Mouse (Mus musculus) testis, adult 2 months (tissue): ENCODE measurements around the gene Agfg2.

Source experiments
- CTCF ChIP-seq: fragments of 200-500 bp; IDR thresholded peaks from 2 replicates; pipeline ENCODE4 v1.5.1; 2012; ENCODE audit warnings: low read depth, mild to moderate bottlenecking, inconsistent platforms, low read length, moderate library complexity; ENCODE audit not compliant: control insufficient read depth, insufficient read depth, insufficient replicate concordance
- POLR2A ChIP-seq: fragments of 200-500 bp; IDR thresholded peaks from 2 replicates; pipeline ENCODE4 v1.6.1; 2012; ENCODE audit warnings: low read depth, mild to moderate bottlenecking, inconsistent platforms, low read length, moderate library complexity; ENCODE audit not compliant: control insufficient read depth

DNA sequence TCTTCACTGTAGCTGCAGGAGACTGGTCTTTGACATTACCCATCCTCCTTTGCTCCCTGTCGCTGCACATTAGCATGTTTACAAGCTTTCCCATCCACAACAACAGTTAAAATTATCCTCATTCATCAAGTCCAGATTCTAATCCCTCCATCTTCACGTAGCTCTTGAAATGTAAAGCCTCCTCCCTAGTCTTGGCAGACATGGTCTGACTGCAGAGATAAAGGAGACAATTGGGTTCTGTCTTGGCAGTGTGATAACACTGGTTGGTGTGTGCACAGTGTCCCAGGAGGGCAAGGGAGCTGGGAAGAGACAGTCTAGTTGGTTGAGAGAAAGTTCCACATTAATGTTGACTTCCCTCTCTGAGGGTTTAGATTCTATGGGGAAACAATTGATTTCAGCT is 15.3 kb upstream of the Agfg2 start:
- TF ChIP-seq CTCF (no peak), POLR2A (no peak)
